Mouse (Mus musculus) heart, embryonic 11.5 days (tissue): ENCODE data around the gene Rmnd1. TPM values are rescaled to one million over a fixed set of nuclear protein-coding genes. Genes with fewer than 3 reads are reported as not detected.

Experiments used
- ATAC-seq: fragments of 200-750 bp; cut with Nextera tagmentation; replicated peaks from 2 replicates; pipeline ENCODE4 v1.8.0; 2017; ENCODE audit warnings: moderate library complexity; ENCODE audit not compliant: insufficient number of reproducible peaks, low FRiP score, low TSS enrichment
- H3K27ac ChIP-seq: fragments of 300-500 bp; sonication (generic); 2 replicates; pipeline ENCODE4 v1.5.1; 2014; ENCODE audit warnings: mild to moderate bottlenecking, low read depth, low read length
- H3K27me3 ChIP-seq: fragments of 300-500 bp; sonication (generic); 2 replicates; pipeline ENCODE4 v1.6.1; 2014; ENCODE audit warnings: mild to moderate bottlenecking, low read length, mixed read lengths; ENCODE audit not compliant: control insufficient read depth, insufficient read depth
- H3K36me3 ChIP-seq: fragments of 300-500 bp; sonication (generic); 2 replicates; pipeline ENCODE4 v1.6.1; 2014; ENCODE audit warnings: mild to moderate bottlenecking, low read length, moderate library complexity, mixed read lengths; ENCODE audit not compliant: control insufficient read depth, insufficient read depth
- H3K4me1 ChIP-seq: fragments of 300-500 bp; sonication (generic); 2 replicates; pipeline ENCODE4 v1.6.1; 2014; ENCODE audit warnings: low read length; ENCODE audit not compliant: control insufficient read depth, insufficient read depth
- H3K4me2 ChIP-seq: fragments of 300-500 bp; sonication (generic); 2 replicates; pipeline ENCODE4 v1.6.1; 2014; ENCODE audit warnings: mild to moderate bottlenecking, moderate library complexity
- H3K4me3 ChIP-seq: fragments of 300-500 bp; sonication (generic); 2 replicates; pipeline ENCODE4 v1.5.1; 2014; ENCODE audit warnings: low read depth, low read length
- H3K9ac ChIP-seq: fragments of 300-500 bp; sonication (generic); 2 replicates; pipeline ENCODE4 v1.6.1; 2014; ENCODE audit warnings: mild to moderate bottlenecking, low read depth, low read length, moderate library complexity
- H3K9me3 ChIP-seq: fragments of 300-500 bp; sonication (generic); replicated peaks from 2 replicates; pipeline ENCODE4 v1.6.1; 2016; ENCODE audit warnings: low read length; ENCODE audit not compliant: control insufficient read depth
- WGBS: fragments of 180-500 bp; shearing (Covaris S2); extraction: QIAGEN DNeasy Blood & Tissue Kit; methylation state at CpG from one replicate; pipeline ENCODE4 v1.1.7; 2014; ENCODE audit not compliant: insufficient replicate concordance; 5-methylcytosine and 5-hydroxymethylcytosine counted together
- polyA plus RNA-seq: library from polyadenylated mRNA; unstranded; fragments of >200 nt; fragmentation: Nextera tagmentation; extraction: Ambion mirVana; gene quantifications from 2 replicates; pipeline ENCODE4 v1.2.1, GENCODE M21; 2014

Rmnd1 gene
- polyA plus RNA-seq, 1 experiment from 2014 or later: 91.7 TPM

- WGBS: 72% methylated on average over 19 of the region's 19 CpGs
- H3K9ac ChIP-seq: no peak overlapping the region
- H3K9me3 ChIP-seq: no peaks in the 10 kb centered on the region
- no peaks in the 10 kb centered on the region for H3K27me3 ChIP-seq
- ATAC-seq: no peak
- H3K27ac ChIP-seq: no peak overlapping the region
- 0 out of 2 replicates have a peak, but pooled peaks cover 3% of the 10 kb centered on the region for H3K4me1 ChIP-seq
- H3K4me3 ChIP-seq: no peak overlapping the region
- H3K36me3 ChIP-seq: peaks cover 22% of the 10 kb centered on the region
- no peak overlapping the region for H3K4me2 ChIP-seq
These were observed 76.2 kb downstream of the Rmnd1 start for GRCm38 (mm10) chr10:4355882-4356451.

GRCm38 (mm10) chr10:4354371-4355260 is 77.6 kb downstream of the Rmnd1 start:
- Histone ChIP-seq H3K9ac (no peak overlapping the region), H3K36me3 (peaks cover 22% of the 10 kb centered on the region)
- ATAC-seq: no peak

More at GRCm38 (mm10) chr10:4354371-4355260, 77.6 kb downstream of the Rmnd1 start:
- Histone ChIP-seq H3K9me3 (no peaks in the 10 kb centered on the region), H3K4me2 (no peak overlapping the region), H3K27ac (no peak overlapping the region), H3K4me1 (0 out of 2 replicates have a peak, but pooled peaks cover 3% of the 10 kb centered on the region), H3K27me3 (no peaks in the 10 kb centered on the region), H3K4me3 (no peak overlapping the region)
- 82% methylated on average over 38 of the region's 38 CpGs for WGBS

Other genes starting within 250 kb of the Rmnd1 start
- 33.9 and 43.8 TPM in 2 replicates for gene Akap12, start 166.0 kb downstream of the Rmnd1 start, polyA plus RNA-seq
- 10.8 and 14.0 TPM in 2 replicates for gene Zbtb2, start 44.3 kb downstream of the Rmnd1 start, polyA plus RNA-seq
- gene Armt1, start 79 bp upstream of the Rmnd1 start, polyA plus RNA-seq: 20.2 and 23.3 TPM in 2 replicates
- gene Ccdc170, start 50.1 kb upstream of the Rmnd1 start, polyA plus RNA-seq: 0.11 TPM in 1 of 2 replicates, not detected in the other
- 1.2 and 1.3 TPM in 2 replicates for gene Esr1, start 179.2 kb upstream of the Rmnd1 start, polyA plus RNA-seq